Mouse (Mus musculus): ENCODE results near the gene Kcnk5.

- no peak for TF ChIP-seq CTCF (IDR thresholded peaks at IDR 0.05)
- TF ChIP-seq EP300 (IDR thresholded peaks at IDR 0.05), result no peak
These were observed 54.1 kb downstream of the Kcnk5 start for GRCm38 (mm10) chr14:20127406-20128087.
